In genomic region chr11:119206562-119206961, GRCm38 (mm10) we compare ENCODE assay signal across 10 mouse cellular contexts. TPM values are rescaled to one million over a fixed set of nuclear protein-coding genes. Genes with fewer than 3 reads are reported as not detected.
DNase-seq lines count a peak whose midpoint lies in the region; ATAC-seq and TF ChIP-seq lines count a peak whose summit lies in the region.
"Had no signal": no experiment of that assay in that cellular context is flagged by ENCODE, and none has a peak within 500 bp of the region (broad histone marks: within the 10 kb centered on the region; RNA-seq: fewer than 3 reads in every experiment).

No protein-coding gene starts in this region.

- no peak overlapping the region for H3K27ac ChIP-seq in hindbrain, postnatal 0 days
- H3K27ac ChIP-seq in hindbrain, embryonic 12.5 days: no peak overlapping the region
- H3K27ac ChIP-seq: embryonic facial prominence, embryonic 12.5 days; liver, embryonic 15.5 days had no signal

- H3K4me3 ChIP-seq in hindbrain, postnatal 0 days (ENCODE audit: low read length): no peak overlapping the region
- H3K4me3 ChIP-seq in hindbrain, embryonic 12.5 days: no peak overlapping the region
- H3K4me3 ChIP-seq: embryonic facial prominence, embryonic 12.5 days; liver, embryonic 15.5 days had no signal

- WGBS in hindbrain, postnatal 0 days: 25% methylated on average over 5 of the region's 5 CpGs
- WGBS in hindbrain, embryonic 12.5 days: 34% methylated on average over 5 of the region's 5 CpGs

- H3K9ac ChIP-seq in hindbrain, postnatal 0 days (replicated peaks; ENCODE audit: low read length): no peak overlapping the region
- no peak overlapping the region for H3K9ac ChIP-seq in hindbrain, embryonic 12.5 days
- H3K9ac ChIP-seq: embryonic facial prominence, embryonic 12.5 days; liver, embryonic 15.5 days had no signal

- H3K4me2 ChIP-seq in hindbrain, postnatal 0 days (ENCODE audit: low read depth, low read length): no peak overlapping the region
- H3K4me2 ChIP-seq in hindbrain, embryonic 12.5 days (replicated peaks): no peak overlapping the region
- H3K4me2 ChIP-seq: embryonic facial prominence, embryonic 12.5 days; liver, embryonic 15.5 days had no signal

- H3K27me3 ChIP-seq in hindbrain, postnatal 0 days (ENCODE audit: insufficient read depth, low read length): no peaks in the 10 kb centered on the region
- no peaks in the 10 kb centered on the region for H3K27me3 ChIP-seq in hindbrain, embryonic 12.5 days
- H3K27me3 ChIP-seq: embryonic facial prominence, embryonic 12.5 days; liver, embryonic 15.5 days had no signal

- no peaks in the 10 kb centered on the region for H3K9me3 ChIP-seq in hindbrain, postnatal 0 days (ENCODE audit: low read length)
- H3K9me3 ChIP-seq in hindbrain, embryonic 12.5 days (replicated peaks): no peaks in the 10 kb centered on the region
- H3K9me3 ChIP-seq: embryonic facial prominence, embryonic 12.5 days; liver, embryonic 15.5 days had no signal

- peak; percentile 80 for DNase-seq in hindbrain, postnatal 0 days (ENCODE audit: low spot score)
- peak; percentile 40 to 67 for DNase-seq in CD8-positive naive resting alpha-beta T cell, adult 2 months (ENCODE audit: low read depth in 2 of 2, low spot score in 2 of 2)
- DNase-seq in adrenal gland, adult 8-10 months: peak; percentile 42
- peak; percentile 67 for DNase-seq in embryo, embryonic 9.5 days (ENCODE audit: extremely low spot score)
- peak; percentile 72 to 73 for DNase-seq in kidney, postnatal 25 days
- DNase-seq in lung, postnatal 25 days (ENCODE audit: low spot score): peak; percentile 73
- peak; percentile 54 for DNase-seq in thymus, postnatal 14 days

- peaks cover 18% of the 10 kb centered on the region for H3K4me1 ChIP-seq in hindbrain, postnatal 0 days (ENCODE audit: insufficient read depth, low read length)
- H3K4me1 ChIP-seq in hindbrain, embryonic 12.5 days: peaks cover 19% of the 10 kb centered on the region; the same call in 1 of the 2 replicates
- H3K4me1 ChIP-seq: liver, embryonic 15.5 days had no signal

- ATAC-seq in hindbrain, postnatal 0 days: no peak
- no peak for ATAC-seq in hindbrain, embryonic 12.5 days (ENCODE audit: low FRiP score)

- peaks cover 14% of the 10 kb centered on the region for H3K36me3 ChIP-seq in hindbrain, postnatal 0 days (ENCODE audit: insufficient read depth, low read length)
- H3K36me3 ChIP-seq in hindbrain, embryonic 12.5 days: peaks cover 46% of the 10 kb centered on the region
- H3K36me3 ChIP-seq: liver, embryonic 15.5 days had no signal

- TF ChIP-seq CTCF in hindbrain, postnatal 0 days (IDR thresholded peaks at IDR 0.05; ENCODE audit: low read depth): peak; percentile 86

RNA-seq across cellular contexts. Expression of gene Tbc1d16, which starts 21.7 kb away (rescaled TPM):
- total RNA-seq in hindbrain, postnatal 0 days (2014; rRNA removed): 161 and 182 TPM in 2 replicates
- 42.1 and 43.9 TPM in 2 replicates for polyA plus RNA-seq in hindbrain, postnatal 0 days (2015; fragmentation: Nextera tagmentation; extraction: Ambion mirVana)
- polyA plus RNA-seq in hindbrain, embryonic 12.5 days (2016; fragmentation: Nextera tagmentation; extraction: Ambion mirVana): 34.7 and 36.7 TPM in 2 replicates
- total RNA-seq in adrenal gland, adult 8-10 months (2022): 10 to 100 TPM; 17.1 to 26.4 (median 22.0) TPM

RNA-seq across cellular contexts. Expression of gene Ccdc40, which starts 21.8 kb away (rescaled TPM):
- 11.5 and 12.5 TPM in 2 replicates for total RNA-seq in hindbrain, postnatal 0 days (2014; rRNA removed)
- polyA plus RNA-seq in hindbrain, postnatal 0 days (2015; fragmentation: Nextera tagmentation; extraction: Ambion mirVana): 9.7 and 10.3 TPM in 2 replicates
- polyA plus RNA-seq in hindbrain, embryonic 12.5 days (2016; fragmentation: Nextera tagmentation; extraction: Ambion mirVana): 19.1 and 20.5 TPM in 2 replicates
- 1 to 10 TPM in 2 of 4 experiments, under 1 TPM in 2; 0.73 to 1.9 (median 1.3) TPM for total RNA-seq in adrenal gland, adult 8-10 months (2022)
